Mouse (Mus musculus): ENCODE measurements around the gene Olfr339. TPM values are rescaled to one million over a fixed set of nuclear protein-coding genes. Genes with fewer than 3 reads are reported as not detected.
"Not testable (repeated sequence)": the region's sequence is repeated elsewhere in the genome, so short reads cannot be mapped to it uniquely, and the experiment has no call there.

Gene Olfr339
- not detected for total RNA-seq (2021)
- long read RNA-seq, experiment 1: 0 reads
- long read RNA-seq, experiment 2: 0 reads

- intact Hi-C loops (cut with DNase I): no loop called here
- no peak for DNase-seq
Observed at GRCm38 (mm10) chr2:36418647-36419046, at the start of gene Olfr339. Gene Olfr339 (plus strand): TSS chr2:36418947.

DNA sequence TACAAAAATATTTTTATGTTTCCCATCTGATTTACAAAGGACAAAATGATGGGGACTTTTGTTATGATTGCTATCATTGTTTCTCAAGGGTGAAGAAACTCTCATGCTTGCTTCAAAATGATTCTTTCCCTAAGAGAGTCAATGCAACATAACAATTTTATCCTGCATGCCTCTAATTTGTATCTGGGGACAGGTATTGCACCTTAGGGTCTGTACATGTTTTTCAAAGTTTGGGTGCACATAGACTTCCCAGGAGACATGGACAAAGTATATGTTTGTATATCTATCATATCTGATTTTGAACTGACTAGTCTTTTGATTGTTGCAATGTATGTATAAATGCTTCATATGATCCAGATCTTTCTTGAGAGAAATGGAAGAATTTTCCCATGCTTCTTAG, 45.5 kb upstream of the Olfr339 start, which contains the start of gene Olfr338:
Gene Olfr338 (plus strand): TSS at position 301 of the 400 bp plus-strand sequence.
- intact Hi-C loops (cut with DNase I): no loop called here
- no peak for DNase-seq

GRCm38 (mm10) chr2:36415174-36415573, 3.6 kb upstream of the Olfr339 start:
- DNase-seq; intact Hi-C loops (cut with DNase I): not testable (repeated sequence)

GRCm38 (mm10) chr2:36415591-36415990, 3.2 kb upstream of the Olfr339 start:
- intact Hi-C loops (cut with DNase I); DNase-seq: not testable (repeated sequence)

DNA sequence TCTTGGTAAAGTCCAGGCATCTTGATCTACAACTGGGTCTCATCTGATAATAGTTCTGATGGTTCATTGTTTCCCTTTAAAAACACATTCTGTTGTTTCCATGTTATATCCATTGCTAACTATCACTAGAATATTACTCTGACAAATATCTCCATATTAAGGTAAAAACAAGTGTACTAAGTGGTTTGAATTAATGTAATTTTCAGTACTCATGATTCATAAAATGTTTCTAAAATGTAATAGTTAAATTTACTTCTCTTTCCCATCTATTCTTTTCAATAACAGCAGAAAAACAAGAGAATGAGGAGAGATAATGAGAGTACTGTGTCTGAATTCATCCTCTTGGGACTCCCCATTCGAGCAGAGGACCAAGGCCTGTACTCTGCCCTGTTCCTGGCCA, 33.5 kb downstream of the Olfr339 start, which contains the start of gene Olfr340:
Gene Olfr340 (plus strand): TSS at position 301 of the 400 bp plus-strand sequence.
- intact Hi-C loops (cut with DNase I): no loop called here
- no peak for DNase-seq

GRCm38 (mm10) chr2:36473634-36474033, 54.9 kb downstream of the Olfr339 start:
- intact Hi-C loops (cut with DNase I): no loop called here
- no peak for DNase-seq

Other genes with a start within 250 kb of the Olfr339 start
- gene Ptgs1, start 188.5 kb upstream of the Olfr339 start, total RNA-seq (2021): 1 to 10 TPM; 3.2 to 3.7 TPM
- not detected for gene Olfr338, start 45.4 kb upstream of the Olfr339 start, total RNA-seq (2021)
- gene Olfr340, start 33.6 kb downstream of the Olfr339 start, total RNA-seq (2021): not detected
- gene Olfr341, start 63.5 kb downstream of the Olfr339 start, total RNA-seq (2021): not detected
- not detected for gene Olfr342, start 106.1 kb downstream of the Olfr339 start, total RNA-seq (2021)
- not detected for gene Olfr344, start 147.7 kb downstream of the Olfr339 start, total RNA-seq (2021)
- not detected for gene Olfr345, start 221.1 kb downstream of the Olfr339 start, total RNA-seq (2021)

Measured in gastrocnemius, postnatal 36 days (tissue).